Mouse (Mus musculus) frontal cortex, postnatal 10 days (tissue): ENCODE measurements at regions not wholly inside any gene's neighbourhood (a gene's known extent, or its start where the extent isn't known, plus 50 kb on each side); places are given as distances from the start of the nearest gene placed in this dataset.
A peak's percentile ranks its signal among the peaks of the same experiment; 100 is the strongest.

ENCODE experiments used
- DNase-seq, 2 experiments: peaks; one replicate each; pipeline ENCODE4 v3.0.0; 2022; ENCODE audit warnings: low spot score in 2 of 2, mixed read lengths in 1 of 2

GRCm38 (mm10) chr13:101289407-101289806 lies 456.2 kb upstream of the Slc30a5 start:
- DNase-seq = no peak

- no peak for DNase-seq
These were observed 453.9 kb upstream of the Slc30a5 start for GRCm38 (mm10) chr13:101287131-101287530.

GRCm38 (mm10) chr13:101286029-101286917 lies 453.0 kb upstream of the Slc30a5 start:
- DNase-seq = no peak

- no peak for DNase-seq
These were observed 444.9 kb upstream of the Slc30a5 start for GRCm38 (mm10) chr13:101278127-101278526.

- DNase-seq = no peak
These were observed 443.5 kb upstream of the Slc30a5 start for GRCm38 (mm10) chr13:101276766-101277165.

- no peak for DNase-seq
These were observed 441.4 kb upstream of the Slc30a5 start for GRCm38 (mm10) chr13:101274470-101275141.

- DNase-seq = no peak
These were observed 440.1 kb upstream of the Slc30a5 start for GRCm38 (mm10) chr13:101273321-101273720.

- DNase-seq = no peak
These were observed 420.7 kb upstream of the Slc30a5 start for GRCm38 (mm10) chr13:101253698-101254468.

- DNase-seq = no peak
These were observed 416.1 kb upstream of the Slc30a5 start for GRCm38 (mm10) chr13:101249369-101249768.

GRCm38 (mm10) chr13:101244326-101244725 lies 411.1 kb upstream of the Slc30a5 start:
- DNase-seq = no peak

GRCm38 (mm10) chr13:101238860-101239259 lies 405.6 kb upstream of the Slc30a5 start:
- DNase-seq = no peak

- DNase-seq = no peak
These were observed 403.8 kb upstream of the Slc30a5 start for GRCm38 (mm10) chr13:101237035-101237434.

- DNase-seq = no peak
These were observed 402.6 kb upstream of the Slc30a5 start for GRCm38 (mm10) chr13:101235846-101236245.

- DNase-seq = no peak
These were observed 401.9 kb upstream of the Slc30a5 start for GRCm38 (mm10) chr13:101235110-101235509.

- DNase-seq = no peak
These were observed 401.3 kb upstream of the Slc30a5 start for GRCm38 (mm10) chr13:101234550-101234949.

- peak in 1 of 2 experiments; percentile 25 for DNase-seq
These were observed 400.6 kb upstream of the Slc30a5 start for GRCm38 (mm10) chr13:101233843-101234281.

GRCm38 (mm10) chr13:101233181-101233842 lies 400.1 kb upstream of the Slc30a5 start:
- peak; percentile 42 to 66 for DNase-seq

GRCm38 (mm10) chr13:101229861-101230260 lies 396.6 kb upstream of the Slc30a5 start:
- DNase-seq = no peak

- DNase-seq = no peak
These were observed 392.1 kb upstream of the Slc30a5 start for GRCm38 (mm10) chr13:101225366-101225765.

- DNase-seq = no peak
These were observed 388.3 kb upstream of the Slc30a5 start for GRCm38 (mm10) chr13:101221331-101222043.

GRCm38 (mm10) chr13:101219568-101219967 lies 386.3 kb upstream of the Slc30a5 start:
- no peak for DNase-seq
